Mouse (Mus musculus) urinary bladder, postnatal 4 days (tissue): ENCODE measurements at regions not wholly inside any gene's neighbourhood (a gene's known extent, or its start where the extent isn't known, plus 50 kb on each side); places are given as distances from the start of the nearest gene placed in this dataset.

Experiments
- DNase-seq, 2 experiments: peaks; one replicate each; pipeline ENCODE4 v3.0.0; 2021 to 2022; ENCODE audit warnings: low spot score in 2 of 2

- DNase-seq, result no peak
Measured at GRCm38 (mm10) chr12:73447172-73447571, 99.0 kb downstream of the Tmem30b start.

- no peak for DNase-seq
Measured at GRCm38 (mm10) chr12:73446148-73446547, 100.0 kb downstream of the Tmem30b start.

- no peak for DNase-seq
Measured at GRCm38 (mm10) chr12:73445562-73445961, 100.6 kb downstream of the Tmem30b start.

GRCm38 (mm10) chr12:73445128-73445527, 101.1 kb downstream of the Tmem30b start:
- no peak for DNase-seq

GRCm38 (mm10) chr12:73441326-73441725, 104.9 kb downstream of the Tmem30b start:
- no peak for DNase-seq

DNA sequence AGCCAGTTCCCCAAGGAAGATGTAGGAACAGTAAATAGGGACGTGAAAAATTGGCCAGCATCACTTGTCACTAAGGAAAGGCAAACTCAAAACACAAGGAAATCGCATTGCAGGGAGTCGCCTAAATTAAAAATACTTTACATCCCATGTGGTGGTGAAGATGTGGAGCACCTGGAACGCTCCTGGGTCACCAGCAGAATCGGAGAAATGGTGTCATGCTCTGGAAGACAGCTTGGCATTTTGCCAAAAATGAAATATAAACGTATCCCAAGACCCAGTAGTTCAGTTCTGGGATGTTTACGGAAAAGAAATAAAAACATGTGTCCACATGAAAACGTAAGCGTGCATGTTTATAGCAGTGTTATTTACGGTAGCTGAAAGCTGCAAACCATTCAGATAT, 111.5 kb downstream of the Tmem30b start:
- DNase-seq, result no peak

DNA sequence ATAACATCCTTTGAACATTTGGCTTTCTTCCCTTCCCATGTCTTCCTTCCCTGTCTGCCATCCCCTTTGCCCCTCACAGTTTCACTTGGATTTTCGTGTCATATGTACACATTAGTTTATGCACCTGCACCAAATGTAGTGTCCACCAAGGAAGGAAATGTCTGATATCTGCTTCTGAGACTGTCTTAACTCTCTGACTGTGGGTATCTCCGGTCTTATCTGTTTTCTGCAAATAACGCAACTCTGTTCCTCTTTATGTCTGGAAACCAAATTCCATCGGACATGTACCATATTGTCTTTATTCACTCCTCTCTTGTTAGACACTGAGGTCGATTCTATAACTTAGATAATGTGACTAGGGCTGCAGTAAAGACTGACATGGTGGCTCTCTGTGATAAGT, 113.6 kb downstream of the Tmem30b start:
- DNase-seq, result no peak

- no peak for DNase-seq
Measured at GRCm38 (mm10) chr12:73428171-73428570, 118.0 kb downstream of the Tmem30b start.

GRCm38 (mm10) chr12:73424814-73425213, 121.4 kb downstream of the Tmem30b start:
- no peak for DNase-seq

DNA sequence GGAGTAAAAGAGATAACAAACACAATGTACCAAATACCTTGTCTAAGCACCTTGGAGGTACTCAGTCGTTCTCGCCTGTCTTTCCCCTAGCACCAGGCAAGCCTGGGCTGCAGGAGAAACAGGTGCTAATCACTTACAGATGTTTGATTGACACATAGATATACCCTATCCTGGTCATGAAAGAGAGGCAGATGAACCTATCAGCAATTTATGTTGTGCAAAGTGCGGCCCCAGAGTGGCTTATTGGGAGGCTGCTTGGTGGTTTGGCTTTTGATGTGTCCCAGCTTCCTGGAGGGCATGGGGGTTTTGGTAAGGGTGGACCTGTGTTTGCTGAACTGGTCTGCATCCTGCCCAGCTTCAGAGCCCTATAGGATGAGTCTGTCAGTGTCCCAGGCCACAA, 129.1 kb downstream of the Tmem30b start:
- DNase-seq, result no peak

GRCm38 (mm10) chr12:73416367-73416897, 129.8 kb downstream of the Tmem30b start:
- no peak for DNase-seq

- DNase-seq, result no peak
Measured at GRCm38 (mm10) chr12:73415856-73416366, 129.3 kb downstream of the Slc38a6 start.

DNA sequence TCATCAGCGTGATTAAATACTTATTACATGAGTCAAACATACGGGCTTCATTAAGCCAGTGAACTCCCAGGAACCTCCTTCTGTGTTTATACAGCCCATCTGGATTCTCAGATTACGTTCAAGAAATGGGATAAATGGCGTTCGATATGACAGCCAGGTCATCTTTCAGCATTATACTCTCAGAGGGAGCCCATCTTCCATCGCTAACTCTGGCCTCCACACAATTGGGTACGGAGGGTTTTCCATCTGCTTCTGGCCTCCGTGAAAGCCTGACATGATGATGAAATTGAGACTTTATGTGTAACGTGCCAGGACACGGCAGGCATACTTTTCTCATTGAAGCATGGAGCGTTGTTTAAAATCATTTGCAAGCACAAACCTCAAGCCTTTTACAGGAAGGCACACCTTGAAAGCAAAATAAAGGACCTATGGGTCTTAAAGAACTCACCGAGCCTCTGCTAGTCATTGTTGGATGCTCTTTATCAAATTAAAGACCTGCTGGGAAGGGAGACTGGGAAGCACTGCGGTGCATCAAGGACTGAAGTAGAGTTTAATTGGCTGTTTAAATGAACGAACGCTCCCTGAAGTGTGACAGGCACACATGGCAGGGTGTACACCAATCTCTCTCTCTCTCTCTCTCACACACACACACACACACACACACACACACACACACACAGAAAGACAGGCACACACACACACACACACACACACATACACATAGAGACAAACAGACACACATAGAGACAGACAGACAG, 127.0 kb downstream of the Slc38a6 start:
- DNase-seq, result no peak

DNA sequence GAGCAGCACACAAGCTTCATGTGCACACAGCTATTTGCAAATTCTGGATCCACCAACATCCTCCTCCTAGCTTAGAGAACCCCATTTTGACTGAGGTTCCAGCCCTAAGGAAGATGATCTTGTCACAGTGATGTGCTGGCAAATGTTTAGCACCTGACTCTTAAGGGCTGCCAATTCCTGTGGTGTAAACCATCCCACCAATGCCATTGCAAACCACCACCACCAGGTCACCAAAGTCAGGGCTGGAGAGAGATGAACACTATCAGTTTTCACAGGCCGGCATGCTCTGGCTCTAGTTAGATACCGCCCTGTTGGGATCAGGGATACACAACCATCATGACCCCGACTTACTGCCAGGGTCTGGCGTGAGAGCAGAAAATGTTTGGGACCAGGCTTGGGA, 125.9 kb downstream of the Slc38a6 start:
- no peak for DNase-seq

- DNase-seq, result no peak
Measured at GRCm38 (mm10) chr12:73410924-73411323, 124.3 kb downstream of the Slc38a6 start.

DNA sequence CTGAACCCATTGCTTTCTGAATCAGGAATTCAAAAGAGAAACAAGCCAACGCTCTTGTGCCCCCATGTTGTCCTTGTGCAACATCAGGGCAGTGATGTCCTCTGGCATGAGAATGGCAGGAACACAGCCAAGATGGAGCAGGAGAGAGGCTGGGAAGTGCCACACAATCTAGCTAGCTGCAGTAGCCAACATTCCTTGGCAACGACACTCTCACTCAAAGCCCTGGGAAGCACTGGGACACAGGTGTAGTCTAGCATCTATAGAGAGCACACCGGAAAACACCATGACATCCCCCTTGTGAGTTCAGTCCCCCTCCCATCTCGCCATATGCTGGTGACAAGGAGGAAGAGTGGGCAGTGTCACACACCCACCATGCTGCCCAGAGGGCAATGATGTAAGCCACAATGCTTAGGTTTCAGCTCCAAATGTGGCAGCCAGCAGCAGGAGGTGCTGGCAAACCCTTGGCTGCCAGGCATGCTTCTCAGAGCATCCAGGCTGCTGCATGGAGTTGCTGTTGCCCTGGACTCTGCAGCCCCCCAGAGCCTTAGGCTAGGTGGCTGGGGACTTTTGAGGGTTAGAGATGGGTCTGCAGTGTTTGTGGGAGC, 123.0 kb downstream of the Slc38a6 start:
- DNase-seq, result no peak

- DNase-seq, result no peak
Measured at GRCm38 (mm10) chr12:73408614-73409013, 122.0 kb downstream of the Slc38a6 start.

DNA sequence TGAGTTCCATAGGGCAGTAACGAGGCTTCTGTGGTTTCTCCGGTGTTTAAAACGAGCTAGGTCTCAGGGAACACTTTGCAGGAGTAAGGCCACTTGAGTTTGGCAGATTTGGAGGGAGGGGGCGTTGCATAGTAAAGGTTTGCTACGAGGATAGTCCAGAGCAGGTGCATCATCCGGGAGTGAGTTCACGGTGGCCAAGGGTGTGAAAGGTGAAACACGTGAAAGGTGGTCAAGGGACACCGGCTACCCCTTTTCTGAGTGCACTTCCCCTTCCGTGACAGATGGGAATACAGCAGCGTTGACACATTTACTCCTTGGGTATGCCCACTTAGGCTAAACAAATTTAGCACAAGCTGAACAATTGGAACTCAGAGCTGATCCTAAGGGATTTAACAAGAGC, 121.6 kb downstream of the Slc38a6 start:
- no peak for DNase-seq

GRCm38 (mm10) chr12:73406556-73407087, 120.0 kb downstream of the Slc38a6 start:
- DNase-seq, result peak in 1 of 2 experiments; percentile 42

DNA sequence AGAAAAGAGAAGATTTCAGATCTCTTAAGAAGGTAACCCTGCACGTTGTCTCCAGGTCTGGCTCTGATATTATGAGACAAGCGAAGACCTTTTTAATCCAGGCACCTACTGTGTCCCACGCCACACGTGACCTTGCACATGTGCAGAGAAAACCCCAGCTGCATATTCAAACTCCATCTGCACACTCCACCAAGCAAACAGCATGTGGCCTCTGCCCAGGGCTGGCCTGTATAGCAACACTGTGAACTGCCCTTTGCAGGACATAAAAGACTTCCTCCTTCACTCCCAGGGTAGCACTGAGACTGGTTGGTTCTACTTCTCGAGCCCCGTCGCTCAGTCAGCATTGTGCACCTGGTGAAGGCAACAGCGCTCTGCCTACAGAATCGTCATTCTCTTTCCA, 119.0 kb downstream of the Slc38a6 start:
- DNase-seq, result peak in 1 of 2 experiments; percentile 43

DNA sequence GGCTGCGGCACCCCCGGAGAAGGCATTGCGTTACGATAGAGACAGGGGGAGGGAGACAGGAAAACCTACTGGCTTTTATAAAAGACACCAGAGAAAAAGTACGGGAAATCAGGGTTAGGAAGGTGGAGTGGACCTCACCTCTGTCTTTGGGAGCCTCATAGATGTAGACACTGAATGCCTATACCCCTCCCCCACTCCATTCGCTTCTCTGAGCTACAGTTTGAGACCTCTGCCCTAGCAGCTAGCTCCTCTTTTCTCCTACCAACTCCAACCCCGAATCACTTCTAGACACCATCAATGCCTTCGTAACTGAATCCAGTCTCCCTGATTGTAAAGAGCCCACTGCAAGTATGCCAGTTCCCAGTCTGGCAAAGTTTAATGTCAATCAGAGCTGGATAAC, 118.5 kb downstream of the Slc38a6 start:
- peak in 1 of 2 experiments; percentile 39 for DNase-seq

DNA sequence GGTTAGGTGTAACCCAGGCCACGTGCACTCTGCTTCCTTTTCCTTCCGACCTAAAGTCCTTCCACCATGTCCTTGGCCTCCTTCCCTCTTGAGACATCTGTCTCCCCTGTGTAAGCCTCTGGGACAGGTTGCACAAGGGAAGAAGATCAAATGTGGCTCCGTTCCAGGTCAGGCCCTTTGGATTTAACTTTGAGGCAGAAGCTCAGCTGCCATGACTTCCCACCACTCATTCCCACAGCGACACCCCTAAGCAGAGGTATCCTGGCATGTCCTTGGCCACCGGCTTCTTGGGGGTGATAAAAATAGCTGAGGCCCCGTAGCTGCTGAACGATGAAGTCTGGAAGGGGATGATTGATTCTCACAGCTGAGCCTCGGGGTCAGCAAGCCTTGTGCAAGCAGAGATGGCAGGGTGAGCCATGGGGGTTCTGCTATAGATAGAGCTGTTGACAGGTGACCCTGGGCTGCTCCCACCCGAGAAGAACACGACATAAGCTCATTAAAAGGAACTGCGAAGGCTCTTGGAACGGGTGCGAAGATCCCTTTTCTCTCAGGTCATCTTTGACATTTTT, 117.4 kb downstream of the Slc38a6 start:
- DNase-seq, result peak in 1 of 2 experiments; percentile 54
